ENCODE assay signal across 8 mouse cellular contexts in the genomic region with DNA sequence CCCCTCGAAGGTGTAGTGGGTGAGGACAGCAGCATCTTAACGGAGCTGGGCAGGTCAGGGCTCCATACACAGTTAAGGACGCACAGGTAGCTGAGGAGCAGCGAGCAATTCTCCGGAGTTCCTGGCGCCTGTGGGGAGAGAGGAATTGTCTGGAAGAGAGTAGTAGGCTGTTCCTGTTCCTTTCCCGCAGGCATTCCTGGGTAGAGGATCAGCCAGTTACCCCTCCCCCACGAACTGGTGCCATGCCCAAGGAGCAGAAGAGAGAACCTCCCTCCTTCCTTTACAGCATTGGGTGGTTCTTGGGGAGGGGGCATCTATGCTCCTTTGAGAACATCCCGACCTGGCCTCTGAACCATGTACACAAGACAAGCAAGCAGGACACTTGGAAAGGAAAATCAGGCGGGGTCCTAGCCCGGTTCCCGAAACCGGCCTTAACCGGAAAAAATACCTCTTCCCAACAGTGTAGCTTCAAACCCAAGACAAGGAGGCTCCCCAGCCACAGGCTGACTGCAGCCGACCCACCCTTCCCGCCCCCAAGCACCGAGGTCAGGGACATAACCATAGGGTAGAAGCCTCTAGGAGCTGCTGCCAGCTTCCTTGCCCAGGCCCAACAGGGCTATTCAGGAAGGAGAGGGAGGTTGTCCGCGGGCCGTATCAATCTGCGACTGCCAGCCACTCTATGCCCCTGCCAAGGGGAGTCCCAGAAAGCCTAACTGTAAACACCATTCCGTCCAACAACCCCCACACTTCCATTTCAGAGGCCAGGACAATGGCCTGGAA. TPM values are rescaled to one million over a fixed set of nuclear protein-coding genes. Genes with fewer than 3 reads are reported as not detected.
DNase-seq lines count a peak whose midpoint lies in the region; ATAC-seq and TF ChIP-seq lines count a peak whose summit lies in the region.

No protein-coding gene starts in this region.

- 29% methylated on average over 22 of the region's 22 CpGs for WGBS in kidney, adult 2 months
- WGBS in forebrain, embryonic 12.5 days, result 5% methylated on average over 22 of the region's 22 CpGs
- 17% methylated on average over 22 of the region's 22 CpGs for WGBS in kidney, postnatal 0 days
- WGBS in midbrain, embryonic 14.5 days, result 6% methylated on average over 21 of the region's 22 CpGs

- peak overlapping the region; percentile 57 for H3K27ac ChIP-seq in kidney, adult 2 months (ENCODE audit: insufficient read depth, low read depth, low read length)
- H3K27ac ChIP-seq in forebrain, embryonic 12.5 days, result no peak overlapping the region
- peak overlapping the region; percentile 64 for H3K27ac ChIP-seq in kidney, postnatal 0 days
- H3K27ac ChIP-seq in midbrain, embryonic 14.5 days (replicated peaks; ENCODE audit: low read depth, low read length), result peak overlapping the region; percentile 70

- no peak for ATAC-seq in forebrain, embryonic 12.5 days (ENCODE audit: low FRiP score)
- no peak for ATAC-seq in kidney, postnatal 0 days (replicated peaks; ENCODE audit: low FRiP score, low read depth)
- no peak for ATAC-seq in midbrain, embryonic 14.5 days (ENCODE audit: low FRiP score, low TSS enrichment)
- no peak for ATAC-seq in activated CD4-positive, CD25-positive, alpha-beta regulatory T cell, adult 4 months

- H3K9ac ChIP-seq in forebrain, embryonic 12.5 days, result no peak overlapping the region
- H3K9ac ChIP-seq in kidney, postnatal 0 days (ENCODE audit: low read depth, low read length), result peak overlapping the region; percentile 49; the same call in 1 of the 2 replicates
- H3K9ac ChIP-seq in midbrain, embryonic 14.5 days (replicated peaks; ENCODE audit: low read length), result peak overlapping the region; percentile 63

- no peaks in the 10 kb centered on the region for H3K9me3 ChIP-seq in forebrain, embryonic 12.5 days
- no peaks in the 10 kb centered on the region for H3K9me3 ChIP-seq in kidney, postnatal 0 days (replicated peaks; ENCODE audit: low read length)
- H3K9me3 ChIP-seq in midbrain, embryonic 14.5 days (ENCODE audit: control insufficient read depth, low read length), result no peaks in the 10 kb centered on the region

- H3K4me2 ChIP-seq in forebrain, embryonic 12.5 days, result peak overlapping the region; percentile 84
- peak overlapping the region; percentile 85 for H3K4me2 ChIP-seq in kidney, postnatal 0 days (ENCODE audit: low read length)
- H3K4me2 ChIP-seq in midbrain, embryonic 14.5 days (ENCODE audit: low read length), result peak overlapping the region; percentile 81

- peak; percentile 61 for DNase-seq in kidney, adult 2 months
- DNase-seq in kidney, adult 11 months, result no peak
- DNase-seq in kidney, postnatal 0 days (ENCODE audit: low spot score), result peak; percentile 28
- peak; percentile 50 for DNase-seq in midbrain, embryonic 14.5 days
- DNase-seq in right cerebral cortex, adult 18-20 months, result no peak
- no peak for DNase-seq in ovary, postnatal 36 days (ENCODE audit: low spot score)

- TF ChIP-seq POLR2A in kidney, adult 2 months (IDR thresholded peaks at IDR 0.05; ENCODE audit: low read depth, low read length), result no peak

- H3K27me3 ChIP-seq in kidney, adult 2 months (replicated peaks; ENCODE audit: control insufficient read depth, insufficient read depth, low read length), result peaks cover 6% of the 10 kb centered on the region
- peaks cover 96% of the 10 kb centered on the region for H3K27me3 ChIP-seq in forebrain, embryonic 12.5 days
- peaks cover 26% of the 10 kb centered on the region for H3K27me3 ChIP-seq in kidney, postnatal 0 days (ENCODE audit: insufficient read depth, low read length)
- H3K27me3 ChIP-seq in midbrain, embryonic 14.5 days (ENCODE audit: control insufficient read depth, insufficient read depth, low read length), result peaks cover 67% of the 10 kb centered on the region

- H3K4me3 ChIP-seq in kidney, adult 2 months (ENCODE audit: insufficient read depth, low read depth, low read length), result peak overlapping the region; percentile 64
- H3K4me3 ChIP-seq in forebrain, embryonic 12.5 days (replicated peaks), result peak overlapping the region; percentile 51
- peak overlapping the region; percentile 42 for H3K4me3 ChIP-seq in kidney, postnatal 0 days (replicated peaks; ENCODE audit: low read depth, low read length)
- peak overlapping the region; percentile 55 for H3K4me3 ChIP-seq in midbrain, embryonic 14.5 days (replicated peaks; ENCODE audit: low read depth, low read length)

- H3K36me3 ChIP-seq in kidney, adult 2 months (ENCODE audit: control insufficient read depth, insufficient read depth, low read length), result no peaks in the 10 kb centered on the region
- no peaks in the 10 kb centered on the region for H3K36me3 ChIP-seq in forebrain, embryonic 12.5 days (replicated peaks)
- no peaks in the 10 kb centered on the region for H3K36me3 ChIP-seq in kidney, postnatal 0 days (ENCODE audit: insufficient read depth, low read length)
- H3K36me3 ChIP-seq in midbrain, embryonic 14.5 days (ENCODE audit: control insufficient read depth, insufficient read depth, low read length), result no peaks in the 10 kb centered on the region

- H3K4me1 ChIP-seq in kidney, adult 2 months (ENCODE audit: control insufficient read depth, insufficient read depth, low read length), result peaks cover 10% of the 10 kb centered on the region; the same call in 1 of the 2 replicates
- H3K4me1 ChIP-seq in forebrain, embryonic 12.5 days, result peaks cover 72% of the 10 kb centered on the region
- peaks cover 37% of the 10 kb centered on the region for H3K4me1 ChIP-seq in kidney, postnatal 0 days (replicated peaks; ENCODE audit: insufficient read depth, low read length)
- H3K4me1 ChIP-seq in midbrain, embryonic 14.5 days (ENCODE audit: control insufficient read depth, insufficient read depth, low read length), result peaks cover 38% of the 10 kb centered on the region

- no peak for TF ChIP-seq CTCF in kidney, adult 2 months (conservative IDR thresholded peaks at IDR 0.05; ENCODE audit: insufficient read depth, insufficient read length, low read depth, low read length)
- no peak for TF ChIP-seq CTCF in kidney, postnatal 0 days (IDR thresholded peaks at IDR 0.05; ENCODE audit: low read depth)

RNA-seq across cellular contexts. Expression of gene Grrp1, which starts 1.6 kb away (rescaled TPM):
- polyA plus RNA-seq in kidney, adult 2 months (2012; rRNA removed), result 11.5 and 11.8 TPM in 2 replicates
- polyA plus RNA-seq in forebrain, embryonic 12.5 days (2016; fragmentation: Nextera tagmentation; extraction: Ambion mirVana), result 4.1 and 5.2 TPM in 2 replicates
- polyA plus RNA-seq in kidney, postnatal 0 days (2015; fragmentation: Nextera tagmentation; extraction: Ambion mirVana), result 10.8 and 12.3 TPM in 2 replicates
- 11.1 and 17.6 TPM in 2 replicates for polyA plus RNA-seq in midbrain, embryonic 14.5 days (2014; fragmentation: Nextera tagmentation; extraction: Ambion mirVana)
- not detected for polyA plus RNA-seq in activated CD4-positive, CD25-positive, alpha-beta regulatory T cell, adult 4 months (2017; shearing (Covaris generic))

RNA-seq across cellular contexts. Expression of gene Gm30191, which starts 5.6 kb away (rescaled TPM):
- 0.27 TPM in 1 of 2 replicates, not detected in the other for polyA plus RNA-seq in kidney, adult 2 months (2012; rRNA removed)
- polyA plus RNA-seq in forebrain, embryonic 12.5 days (2016; fragmentation: Nextera tagmentation; extraction: Ambion mirVana), result not detected in 2 replicates
- not detected in 2 replicates for polyA plus RNA-seq in kidney, postnatal 0 days (2015; fragmentation: Nextera tagmentation; extraction: Ambion mirVana)
- 0.49 TPM in 1 of 2 replicates, not detected in the other for polyA plus RNA-seq in midbrain, embryonic 14.5 days (2014; fragmentation: Nextera tagmentation; extraction: Ambion mirVana)
- not detected for polyA plus RNA-seq in activated CD4-positive, CD25-positive, alpha-beta regulatory T cell, adult 4 months (2017; shearing (Covaris generic))

RNA-seq across cellular contexts. Expression of gene Zfp593, which starts 6.9 kb away (rescaled TPM):
- polyA plus RNA-seq in kidney, adult 2 months (2012; rRNA removed), result 6.0 and 6.4 TPM in 2 replicates
- polyA plus RNA-seq in forebrain, embryonic 12.5 days (2016; fragmentation: Nextera tagmentation; extraction: Ambion mirVana), result 18.5 and 20.4 TPM in 2 replicates
- polyA plus RNA-seq in kidney, postnatal 0 days (2015; fragmentation: Nextera tagmentation; extraction: Ambion mirVana), result 14.0 and 16.3 TPM in 2 replicates
- polyA plus RNA-seq in midbrain, embryonic 14.5 days (2014; fragmentation: Nextera tagmentation; extraction: Ambion mirVana), result 13.1 and 14.2 TPM in 2 replicates
- 1 to 10 TPM; 5.1 to 6.4 TPM for polyA plus RNA-seq in activated CD4-positive, CD25-positive, alpha-beta regulatory T cell, adult 4 months (2017; shearing (Covaris generic))

RNA-seq across cellular contexts. Expression of gene E130218I03Rik, which starts 8.9 kb away (rescaled TPM):
- not detected in 2 replicates for polyA plus RNA-seq in kidney, adult 2 months (2012; rRNA removed)
- 0.52 and 0.74 TPM in 2 replicates for polyA plus RNA-seq in forebrain, embryonic 12.5 days (2016; fragmentation: Nextera tagmentation; extraction: Ambion mirVana)
- polyA plus RNA-seq in kidney, postnatal 0 days (2015; fragmentation: Nextera tagmentation; extraction: Ambion mirVana), result 0.08 and 0.29 TPM in 2 replicates
- polyA plus RNA-seq in midbrain, embryonic 14.5 days (2014; fragmentation: Nextera tagmentation; extraction: Ambion mirVana), result 0.30 and 0.43 TPM in 2 replicates
- polyA plus RNA-seq in activated CD4-positive, CD25-positive, alpha-beta regulatory T cell, adult 4 months (2017; shearing (Covaris generic)), result 1 to 10 TPM in 1 of 2 experiments, under 1 TPM in 1; 0.37 to 6.4 TPM

RNA-seq across cellular contexts. Expression of gene Cnksr1, which starts 14.1 kb away (rescaled TPM):
- 14.9 and 17.3 TPM in 2 replicates for polyA plus RNA-seq in kidney, adult 2 months (2012; rRNA removed)
- polyA plus RNA-seq in forebrain, embryonic 12.5 days (2016; fragmentation: Nextera tagmentation; extraction: Ambion mirVana), result 0.10 and 0.35 TPM in 2 replicates
- 8.3 and 9.2 TPM in 2 replicates for polyA plus RNA-seq in kidney, postnatal 0 days (2015; fragmentation: Nextera tagmentation; extraction: Ambion mirVana)
- 0.20 TPM in 1 of 2 replicates, not detected in the other for polyA plus RNA-seq in midbrain, embryonic 14.5 days (2014; fragmentation: Nextera tagmentation; extraction: Ambion mirVana)
- not detected for polyA plus RNA-seq in activated CD4-positive, CD25-positive, alpha-beta regulatory T cell, adult 4 months (2017; shearing (Covaris generic))

Comparison
In these comparisons a context has a peak if more than half of its experiments do, and no peak if none do; other contexts are left out.
1. DNase-seq: peak in kidney, adult 2 months (single experiment), kidney, postnatal 0 days (single experiment) and midbrain, embryonic 14.5 days (single experiment); none in kidney, adult 11 months (single experiment), right cerebral cortex, adult 18-20 months (single experiment) and ovary, postnatal 36 days (single experiment).
2. Peak in every context shown above with its lines, with median percentiles within 50 percentile points of each other: H3K4me3 ChIP-seq and H3K4me2 ChIP-seq.